Mouse (Mus musculus) kidney, adult 8-10 months (tissue): ENCODE measurements around the gene Nrm.

Source experiments
- DNase-seq, 2 experiments: peaks; one replicate each; pipeline ENCODE4 v3.0.0; 2022

Nrm gene

DNA sequence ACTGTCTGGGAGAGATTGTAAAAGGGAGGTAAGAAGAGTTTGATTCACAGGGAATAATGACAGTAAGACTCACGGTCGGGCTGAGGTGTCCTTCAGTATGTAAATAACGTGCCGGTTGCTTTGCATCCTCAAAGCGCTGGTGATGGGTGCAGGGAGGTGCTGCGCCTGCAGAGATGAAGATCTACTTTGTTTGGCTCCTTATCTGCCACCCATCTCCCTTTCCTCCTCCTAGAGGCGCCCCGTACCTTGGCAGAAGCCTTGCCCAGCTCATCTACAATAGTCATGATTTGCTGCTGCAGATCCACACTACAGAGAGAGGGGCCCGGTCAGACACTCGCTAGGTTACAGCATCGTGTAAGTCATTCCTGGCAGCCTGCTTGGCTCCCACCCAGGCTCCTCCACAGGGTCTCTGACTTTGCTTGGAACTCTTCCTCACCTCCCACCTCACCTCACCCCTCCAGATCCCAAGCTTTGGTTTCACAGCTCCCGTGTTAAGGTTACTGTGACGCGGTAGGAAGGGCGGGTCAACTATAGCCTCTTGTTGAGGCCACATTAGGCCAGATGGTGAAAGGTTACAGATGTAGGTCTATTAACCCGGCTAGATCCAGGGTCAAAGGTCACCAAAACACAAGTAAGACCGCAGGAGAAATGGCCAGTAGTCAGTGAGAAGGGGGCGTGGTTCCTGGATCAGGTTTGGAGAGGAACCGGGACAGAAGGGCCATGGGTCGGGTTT is 48.2 kb downstream of the Nrm start:
- DNase-seq: no peak

GRCm38 (mm10) chr17:35909919-35910369 is 48.8 kb downstream of the Nrm start, which contains the start of gene Atat1:
TSS of gene Atat1 (minus strand) at chr17:35910075.
- DNase-seq: peak; percentile 94 to 97

GRCm38 (mm10) chr17:35914975-35915374 is 53.9 kb downstream of the Nrm start:
- no peak for DNase-seq
